Mouse (Mus musculus): ENCODE data around the gene Mrps6. TPM values are rescaled to one million over a fixed set of nuclear protein-coding genes. Genes with fewer than 3 reads are reported as not detected.

The Mrps6 gene
- total and polyA plus RNA-seq, 3 experiments = 28.4 to 93.4 (median 39.7) TPM

DNA sequence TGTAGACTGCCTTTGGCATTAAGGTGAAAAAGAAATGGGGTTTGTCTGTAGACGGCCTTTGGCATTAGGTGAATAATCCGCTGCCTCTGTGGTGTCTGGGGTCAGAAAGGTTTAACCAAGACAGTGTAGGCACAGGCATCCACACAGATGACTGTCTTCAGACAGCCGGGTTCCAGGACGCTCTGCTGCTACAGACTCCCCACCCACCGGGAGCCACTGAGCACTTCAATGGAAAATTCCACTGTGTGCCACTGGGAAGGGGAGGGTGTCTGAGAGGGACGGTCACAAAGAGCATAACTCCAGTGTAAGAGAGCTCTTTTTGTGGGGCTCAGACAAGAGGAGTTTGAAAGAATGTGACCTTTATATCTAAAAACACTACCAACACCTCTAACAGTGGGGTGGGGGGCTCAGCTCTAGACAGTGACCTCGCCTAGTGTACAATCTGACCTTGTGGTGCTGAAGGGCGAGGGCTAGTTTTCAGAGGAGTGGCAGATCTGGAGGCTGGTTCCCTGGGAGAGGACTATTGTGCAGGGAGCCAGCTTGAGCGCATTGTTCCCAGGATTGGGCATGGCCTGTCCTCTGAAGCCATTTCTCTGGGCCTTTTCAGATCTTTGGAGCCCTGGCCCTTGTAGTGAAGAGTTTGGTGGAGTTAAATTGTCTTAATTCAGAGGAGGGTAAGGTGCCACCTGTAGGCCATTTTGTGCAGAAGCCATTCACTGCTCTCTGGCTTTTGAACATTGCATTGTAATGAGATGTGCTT, 45.7 kb downstream of the Mrps6 start:
- dilution Hi-C loops (cut with MboI; ENCODE audit: extremely low pct_ligation_motif_present, extremely low pct_unique_long_range_greater_than_20kb, low sequenced_read_pairs) = no loop called here
- no peak overlapping the region for H3K27ac ChIP-seq (ENCODE audit: insufficient read depth, low read depth)
- peaks cover 10 to 77% of the 10 kb centered on the region in 2 experiments for H3K36me3 ChIP-seq (replicated peaks in 1 of 2; ENCODE audit: control insufficient read depth in 1 of 2, insufficient read depth in 1 of 2, low read length in 1 of 2)
- H3K27me3 ChIP-seq (replicated peaks) = no peaks in the 10 kb centered on the region
- H3K4me3 ChIP-seq (replicated peaks in 1 of 3; ENCODE audit: low read depth in 2 of 3, low read length in 2 of 3, poor library complexity in 1 of 3) = no peak overlapping the region
- H3K9me3 ChIP-seq (replicated peaks; ENCODE audit: low read length) = no peaks in the 10 kb centered on the region
- in situ Hi-C loops (cut with MboI; ENCODE audit: low pct_ligation_motif_present, low pct_unique_long_range_greater_than_20kb, low sequenced_read_pairs) = no loop called here
- no peak overlapping the region for H3K9ac ChIP-seq (ENCODE audit: insufficient read depth, low read depth)
- no peak for TF ChIP-seq POLR2AphosphoS2 (IDR thresholded peaks at IDR 0.05; ENCODE audit: low read depth, low read length)
- no peak for TF ChIP-seq MXI1 (IDR thresholded peaks at IDR 0.05; ENCODE audit: low read depth, low read length)
- TF ChIP-seq UBTF (IDR thresholded peaks at IDR 0.05; ENCODE audit: low read depth, low read length) = no peak
- peak; percentile 26 for TF ChIP-seq RAD21 (IDR thresholded peaks at IDR 0.05; ENCODE audit: low read depth, low read length)
- peak; percentile 51 for TF ChIP-seq SMC3 (IDR thresholded peaks at IDR 0.05; ENCODE audit: low read depth, low read length)
- TF ChIP-seq BHLHE40 (IDR thresholded peaks at IDR 0.05; ENCODE audit: low read depth, low read length) = no peak
- TF ChIP-seq CTCF (conservative IDR thresholded peaks at IDR 0.05 in 1 of 2, IDR thresholded peaks at IDR 0.05 in 1 of 2; ENCODE audit: low read depth in 2 of 2, low read length in 2 of 2) = peak in 1 of 2 experiments; percentile 58; a peak in 2 of 4 replicates
- TF ChIP-seq ZKSCAN1 (IDR thresholded peaks at IDR 0.05; ENCODE audit: borderline replicate concordance, low read depth, low read length) = no peak
- 0 out of 4 replicates have a peak, but pooled peaks cover 0 to 3% of the 10 kb centered on the region in 2 experiments for H3K4me1 ChIP-seq (ENCODE audit: control insufficient read depth in 1 of 2, insufficient read depth in 2 of 2)
- no peak overlapping the region for H3K4me2 ChIP-seq (ENCODE audit: insufficient read depth, low read depth, poor library complexity, severe bottlenecking)
- peak; percentile 10 for DNase-seq (ENCODE audit: extremely low read depth)
- H3K79me2 ChIP-seq (replicated peaks; ENCODE audit: control insufficient read depth, extremely low read depth, insufficient read depth, poor library complexity, severe bottlenecking) = no peaks in the 10 kb centered on the region

DNA sequence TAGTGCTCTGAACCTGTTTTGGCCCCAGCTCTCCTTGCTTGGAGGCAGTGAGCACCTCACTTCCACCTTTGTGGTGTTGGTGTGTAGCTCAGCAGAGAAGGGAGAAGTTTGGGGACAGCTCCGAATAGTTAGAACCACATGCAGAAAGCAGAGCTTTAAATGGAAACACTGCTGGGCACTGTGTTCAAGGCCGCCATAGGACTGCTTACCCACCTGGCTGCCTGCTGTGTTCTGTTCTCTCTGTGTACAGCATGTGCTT, 46.2 kb downstream of the Mrps6 start:
- no peak overlapping the region for H3K9ac ChIP-seq (ENCODE audit: insufficient read depth, low read depth)
- in situ Hi-C loops (cut with MboI; ENCODE audit: low pct_ligation_motif_present, low pct_unique_long_range_greater_than_20kb, low sequenced_read_pairs) (no loop called here), dilution Hi-C loops (cut with MboI; ENCODE audit: extremely low pct_ligation_motif_present, extremely low pct_unique_long_range_greater_than_20kb, low sequenced_read_pairs) (no loop called here)
- no peaks in the 10 kb centered on the region for H3K9me3 ChIP-seq (replicated peaks; ENCODE audit: low read length)
- no peaks in the 10 kb centered on the region for H3K79me2 ChIP-seq (replicated peaks; ENCODE audit: control insufficient read depth, extremely low read depth, insufficient read depth, poor library complexity, severe bottlenecking)
- no peak for DNase-seq (ENCODE audit: extremely low read depth)
- H3K4me1 ChIP-seq (ENCODE audit: control insufficient read depth in 1 of 2, insufficient read depth in 2 of 2) = 0 out of 4 replicates have a peak, but pooled peaks cover 0 to 3% of the 10 kb centered on the region in 2 experiments
- peaks cover 10 to 75% of the 10 kb centered on the region in 2 experiments for H3K36me3 ChIP-seq (replicated peaks in 1 of 2; ENCODE audit: control insufficient read depth in 1 of 2, insufficient read depth in 1 of 2, low read length in 1 of 2)
- TF ChIP-seq PAX5 (IDR thresholded peaks at IDR 0.05; ENCODE audit: low read length) = no peak
- no peak for TF ChIP-seq NRF1 (IDR thresholded peaks at IDR 0.05; ENCODE audit: low read depth, low read length)
- no peak for TF ChIP-seq POLR2A (IDR thresholded peaks at IDR 0.05; ENCODE audit: low read depth, low read length)
- no peak for TF ChIP-seq RAD21 (IDR thresholded peaks at IDR 0.05; ENCODE audit: low read depth, low read length)
- TF ChIP-seq ZNF384 (IDR thresholded peaks at IDR 0.05; ENCODE audit: low read depth, low read length) = no peak
- TF ChIP-seq E2F4 (IDR thresholded peaks at IDR 0.05; ENCODE audit: insufficient replicate concordance, low read depth, low read length) = no peak
- TF ChIP-seq MXI1 (IDR thresholded peaks at IDR 0.05; ENCODE audit: low read depth, low read length) = no peak
- TF ChIP-seq MYC (IDR thresholded peaks at IDR 0.05; ENCODE audit: low read depth, low read length) = no peak
- TF ChIP-seq USF2 (conservative IDR thresholded peaks at IDR 0.05; ENCODE audit: low read depth, low read length) = no peak
- TF ChIP-seq HCFC1 (IDR thresholded peaks at IDR 0.05; ENCODE audit: low read depth, low read length) = no peak
- TF ChIP-seq SMC3 (IDR thresholded peaks at IDR 0.05; ENCODE audit: low read depth, low read length) = no peak
- no peaks in the 10 kb centered on the region for H3K27me3 ChIP-seq (replicated peaks)
- H3K4me2 ChIP-seq (ENCODE audit: insufficient read depth, low read depth, poor library complexity, severe bottlenecking) = no peak overlapping the region
- no peak overlapping the region for H3K27ac ChIP-seq (ENCODE audit: insufficient read depth, low read depth)
- no peak overlapping the region for H3K4me3 ChIP-seq (replicated peaks in 1 of 3; ENCODE audit: low read depth in 2 of 3, low read length in 2 of 3, poor library complexity in 1 of 3)
